Mouse (Mus musculus) stomach, embryonic 16.5 days (tissue): ENCODE measurements at regions not wholly inside any gene's neighbourhood (a gene's known extent, or its start where the extent isn't known, plus 50 kb on each side); places are given as distances from the start of the nearest gene placed in this dataset.

Source experiments
- ATAC-seq: fragments of 200-750 bp; cut with Nextera tagmentation; 2 replicates; pipeline ENCODE4 v1.8.0; 2017; ENCODE audit warnings: moderate number of reproducible peaks, moderate TSS enrichment; ENCODE audit not compliant: insufficient read depth, low FRiP score
- H3K27ac ChIP-seq: fragments of 300-500 bp; sonication (generic); 2 replicates; pipeline ENCODE4 v1.5.1; 2014; ENCODE audit warnings: low read length
- H3K27me3 ChIP-seq: fragments of 300-500 bp; sonication (generic); 2 replicates; pipeline ENCODE4 v1.6.1; 2014; ENCODE audit warnings: low read length, control low read depth, mixed read lengths; ENCODE audit not compliant: control insufficient read depth, insufficient read depth
- H3K36me3 ChIP-seq: fragments of 300-500 bp; sonication (generic); 2 replicates; pipeline ENCODE4 v1.6.1; 2014; ENCODE audit warnings: low read length; ENCODE audit not compliant: control insufficient read depth, insufficient read depth
- H3K4me1 ChIP-seq: fragments of 300-500 bp; sonication (generic); 2 replicates; pipeline ENCODE4 v1.6.1; 2014; ENCODE audit warnings: low read length, control low read depth, mixed read lengths; ENCODE audit not compliant: control insufficient read depth, insufficient read depth
- H3K4me2 ChIP-seq: fragments of 300-500 bp; sonication (generic); 2 replicates; pipeline ENCODE4 v1.6.1; 2014; ENCODE audit warnings: low read depth, low read length, mixed read lengths
- H3K4me3 ChIP-seq: fragments of 300-500 bp; sonication (generic); replicated peaks from 2 replicates; pipeline ENCODE4 v1.5.1; 2014; ENCODE audit warnings: mild to moderate bottlenecking, low read length
- H3K9ac ChIP-seq: fragments of 300-500 bp; sonication (generic); 2 replicates; pipeline ENCODE4 v1.6.1; 2014; ENCODE audit warnings: low read length
- H3K9me3 ChIP-seq: fragments of 300-500 bp; sonication (generic); replicated peaks from 2 replicates; pipeline ENCODE4 v1.6.1; 2016; ENCODE audit warnings: low read length, control low read depth; ENCODE audit not compliant: control insufficient read depth
- WGBS: fragments of 180-500 bp; shearing (Covaris S2); extraction: QIAGEN DNeasy Blood & Tissue Kit; methylation state at CpG from one replicate; pipeline ENCODE4 v1.1.7; 2014; 5-methylcytosine and 5-hydroxymethylcytosine counted together

DNA sequence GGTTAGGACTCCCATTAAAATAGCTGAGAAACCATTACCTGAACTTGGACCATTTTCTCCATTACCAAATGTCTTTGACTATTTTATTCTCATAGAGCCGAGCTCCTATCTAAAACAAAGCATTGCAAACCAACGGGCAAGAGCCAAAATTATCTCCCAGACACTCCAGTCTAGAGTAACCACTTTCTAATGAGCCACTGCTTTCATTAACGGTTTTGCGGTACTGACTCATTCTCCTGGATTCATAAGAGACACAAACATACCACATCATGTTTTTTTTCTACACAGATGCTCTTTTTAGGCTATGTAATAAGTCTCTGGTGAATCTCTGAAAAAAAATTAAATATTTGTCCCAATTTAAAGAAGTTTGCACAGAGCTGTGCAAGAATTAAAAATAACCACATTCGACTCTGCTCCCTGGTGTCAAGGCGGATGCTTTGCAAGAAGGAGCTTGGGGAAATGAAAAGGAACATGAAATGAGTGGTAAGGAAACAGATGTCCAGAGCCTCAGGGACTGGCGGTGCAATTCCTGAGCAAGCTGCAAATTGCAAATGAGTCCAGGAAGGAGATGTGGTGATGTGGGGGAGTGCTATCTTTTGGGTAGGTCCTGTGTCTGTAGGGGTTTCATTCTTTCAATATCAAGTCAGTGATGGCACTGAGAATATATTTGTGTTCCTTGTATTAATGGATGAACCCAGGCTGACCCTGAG is 143.8 kb upstream of the Phactr1 start:
- no peak overlapping the region for H3K9ac ChIP-seq
- peaks cover 8% of the 10 kb centered on the region; the same call in 1 of the 2 replicates for H3K9me3 ChIP-seq
- WGBS: 69% methylated on average over 7 of the region's 7 CpGs
- H3K4me2 ChIP-seq: no peak overlapping the region
- H3K27ac ChIP-seq: no peak overlapping the region
- H3K27me3 ChIP-seq: no peaks in the 10 kb centered on the region
- no peak overlapping the region for H3K4me3 ChIP-seq
- no peak for ATAC-seq
- no peaks in the 10 kb centered on the region for H3K36me3 ChIP-seq
- no peaks in the 10 kb centered on the region for H3K4me1 ChIP-seq

DNA sequence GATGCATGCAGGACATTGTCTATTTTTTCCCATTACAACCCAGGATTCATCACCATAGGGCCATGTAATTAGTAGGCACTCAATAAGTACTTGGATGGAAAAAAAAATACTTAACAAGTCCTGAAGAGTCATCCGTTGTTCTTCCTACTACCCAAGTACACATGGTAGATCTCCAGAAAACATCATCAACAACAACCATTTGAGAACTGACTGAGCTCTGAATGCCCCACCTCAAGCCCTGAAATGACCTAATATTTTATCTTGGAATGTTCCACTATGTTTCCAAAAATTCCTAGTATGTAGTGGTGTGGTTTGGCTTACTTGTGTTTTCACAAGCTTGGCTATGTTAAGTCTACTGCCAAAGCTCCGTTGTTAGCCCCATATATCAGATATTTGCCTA is 142.4 kb upstream of the Phactr1 start:
- WGBS: 79% methylated on average over 2 of the region's 2 CpGs
- Histone ChIP-seq H3K4me2 (no peak overlapping the region), H3K4me1 (no peaks in the 10 kb centered on the region), H3K27me3 (no peaks in the 10 kb centered on the region), H3K4me3 (no peak overlapping the region), H3K9me3 (peaks cover 8% of the 10 kb centered on the region; the same call in 1 of the 2 replicates), H3K36me3 (no peaks in the 10 kb centered on the region), H3K9ac (no peak overlapping the region), H3K27ac (no peak overlapping the region)
- ATAC-seq: no peak

DNA sequence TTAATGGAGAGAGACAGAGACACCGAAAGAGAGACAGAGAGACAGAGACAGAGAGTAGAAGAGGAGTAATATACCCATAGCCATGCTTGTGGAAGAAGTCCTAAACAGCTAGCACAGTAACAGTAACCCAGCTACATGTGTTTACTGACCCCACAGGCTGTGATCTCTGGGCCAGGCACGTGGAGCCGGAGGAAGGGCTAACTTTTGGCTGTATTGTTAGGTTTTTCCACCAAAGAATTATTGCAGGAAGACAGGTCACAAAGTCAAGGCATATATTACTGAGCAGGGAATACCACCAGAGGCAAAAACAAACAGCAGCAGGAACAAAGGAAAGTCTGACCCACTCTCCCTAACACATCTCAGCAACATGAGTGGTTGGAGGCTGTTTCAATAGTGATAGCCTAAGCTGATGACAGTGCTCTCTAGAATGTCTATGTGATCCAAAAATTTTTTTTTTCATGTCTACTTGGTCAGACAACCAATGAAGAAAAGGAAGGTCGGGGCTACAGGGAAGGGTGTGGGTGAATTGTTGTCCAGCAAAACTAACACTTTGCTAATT is 135.8 kb upstream of the Phactr1 start:
- no peaks in the 10 kb centered on the region for H3K27me3 ChIP-seq
- no peak overlapping the region for H3K27ac ChIP-seq
- no peaks in the 10 kb centered on the region; the same call in 1 of the 2 replicates for H3K4me1 ChIP-seq
- ATAC-seq: no peak
- WGBS: 52% methylated on average over 4 of the region's 4 CpGs
- H3K9ac ChIP-seq: no peak overlapping the region
- H3K4me2 ChIP-seq: no peak overlapping the region
- no peak overlapping the region for H3K4me3 ChIP-seq
- H3K9me3 ChIP-seq: peaks cover 8% of the 10 kb centered on the region; the same call in 1 of the 2 replicates
- no peaks in the 10 kb centered on the region for H3K36me3 ChIP-seq

- Histone ChIP-seq H3K4me3 (no peak overlapping the region), H3K36me3 (no peaks in the 10 kb centered on the region), H3K4me2 (no peak overlapping the region), H3K27ac (no peak overlapping the region), H3K4me1 (no peaks in the 10 kb centered on the region; the same call in 1 of the 2 replicates), H3K9ac (no peak overlapping the region), H3K27me3 (no peaks in the 10 kb centered on the region), H3K9me3 (0 out of 2 replicates have a peak, but pooled peaks cover 1% of the 10 kb centered on the region)
- no peak for ATAC-seq
- WGBS: 56% methylated on average over 4 of the region's 4 CpGs
Measured at GRCm38 (mm10) chr13:42546389-42546788, 134.0 kb upstream of the Phactr1 start.

GRCm38 (mm10) chr13:42546851-42547250 is 133.6 kb upstream of the Phactr1 start:
- H3K36me3 ChIP-seq: no peaks in the 10 kb centered on the region
- WGBS: 69% methylated on average over 10 of the region's 10 CpGs
- no peaks in the 10 kb centered on the region for H3K9me3 ChIP-seq
- H3K4me2 ChIP-seq: 0 out of 2 replicates have a peak overlapping the region, but pooled peaks have one; percentile 15
- H3K27me3 ChIP-seq: no peaks in the 10 kb centered on the region
- ATAC-seq: no peak
- H3K4me1 ChIP-seq: no peaks in the 10 kb centered on the region; the same call in 1 of the 2 replicates
- H3K27ac ChIP-seq: no peak overlapping the region
- H3K9ac ChIP-seq: no peak overlapping the region
- H3K4me3 ChIP-seq: no peak overlapping the region

- no peak overlapping the region for H3K4me3 ChIP-seq
- WGBS: 62% methylated on average over 5 of the region's 5 CpGs
- H3K4me2 ChIP-seq: no peak overlapping the region
- H3K27me3 ChIP-seq: no peaks in the 10 kb centered on the region
- H3K27ac ChIP-seq: no peak overlapping the region
- no peaks in the 10 kb centered on the region for H3K36me3 ChIP-seq
- no peaks in the 10 kb centered on the region for H3K9me3 ChIP-seq
- no peak overlapping the region for H3K9ac ChIP-seq
- no peak for ATAC-seq
- H3K4me1 ChIP-seq: no peaks in the 10 kb centered on the region; the same call in 1 of the 2 replicates
Measured at GRCm38 (mm10) chr13:42549021-42549559, 131.3 kb upstream of the Phactr1 start.

DNA sequence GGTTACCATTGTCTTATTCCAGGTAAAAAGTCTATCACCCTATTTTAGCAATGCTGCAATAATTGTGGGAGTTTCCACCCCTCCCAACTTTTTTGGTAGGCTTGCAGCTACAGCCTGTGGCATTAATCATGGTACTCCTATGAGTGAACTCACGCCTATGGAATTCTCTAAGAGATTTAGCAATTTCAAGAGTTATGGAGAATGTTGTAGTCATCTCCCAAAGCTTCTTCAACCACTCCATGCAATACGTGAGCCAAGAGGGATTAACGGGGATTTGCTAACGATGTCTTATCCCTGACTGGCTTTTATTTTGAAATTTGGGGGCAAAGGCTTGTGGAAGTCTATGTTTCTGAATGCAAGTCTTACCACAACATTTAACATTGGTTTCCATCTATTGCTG is 125.5 kb upstream of the Phactr1 start:
- H3K9me3 ChIP-seq: no peaks in the 10 kb centered on the region
- ATAC-seq: no peak
- no peaks in the 10 kb centered on the region for H3K36me3 ChIP-seq
- H3K4me3 ChIP-seq: no peak overlapping the region
- H3K27ac ChIP-seq: no peak overlapping the region
- H3K4me1 ChIP-seq: no peaks in the 10 kb centered on the region
- WGBS: 73% methylated on average over 4 of the region's 4 CpGs
- H3K4me2 ChIP-seq: no peak overlapping the region
- no peak overlapping the region for H3K9ac ChIP-seq
- no peaks in the 10 kb centered on the region for H3K27me3 ChIP-seq

- H3K4me2 ChIP-seq: no peak overlapping the region
- ATAC-seq: no peak
Measured at GRCm38 (mm10) chr13:42558526-42558925, 121.9 kb upstream of the Phactr1 start.

DNA sequence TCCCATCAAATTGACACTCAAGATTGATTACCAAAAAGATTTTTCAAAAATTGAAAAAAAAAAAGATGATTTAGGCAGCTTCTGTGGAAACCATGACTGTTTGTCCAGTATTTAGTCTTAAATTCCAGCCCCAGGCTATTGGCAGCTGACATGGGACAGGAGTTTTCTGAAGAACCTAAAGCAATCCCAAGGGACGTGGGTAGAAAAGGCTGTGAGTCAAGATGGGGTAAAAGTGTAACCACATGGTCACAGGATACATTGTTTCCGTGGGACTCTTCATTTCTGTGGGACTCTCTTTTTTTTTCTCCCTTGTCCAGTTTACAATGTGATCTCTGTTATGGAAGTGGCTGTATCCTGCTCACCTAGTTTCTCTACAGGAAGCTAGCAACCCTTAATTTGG is 119.0 kb upstream of the Phactr1 start:
- Histone ChIP-seq H3K36me3 (no peaks in the 10 kb centered on the region), H3K4me2 (no peak overlapping the region), H3K9me3 (no peaks in the 10 kb centered on the region), H3K4me3 (no peak overlapping the region), H3K9ac (no peak overlapping the region), H3K27ac (no peak overlapping the region), H3K4me1 (0 out of 2 replicates have a peak, but pooled peaks cover 3% of the 10 kb centered on the region), H3K27me3 (no peaks in the 10 kb centered on the region)
- ATAC-seq: no peak
- WGBS: 73% methylated on average over 2 of the region's 2 CpGs

More at GRCm38 (mm10) chr13:42558526-42558925, 121.9 kb upstream of the Phactr1 start:
- Histone ChIP-seq H3K9ac (no peak overlapping the region), H3K4me1 (no peaks in the 10 kb centered on the region), H3K9me3 (no peaks in the 10 kb centered on the region), H3K27me3 (no peaks in the 10 kb centered on the region), H3K36me3 (no peaks in the 10 kb centered on the region), H3K4me3 (no peak overlapping the region), H3K27ac (no peak overlapping the region)
- 79% methylated on average over 3 of the region's 3 CpGs for WGBS
